Mouse (Mus musculus): ENCODE measurements around the gene Zfp553.

Gene Zfp553

DNA sequence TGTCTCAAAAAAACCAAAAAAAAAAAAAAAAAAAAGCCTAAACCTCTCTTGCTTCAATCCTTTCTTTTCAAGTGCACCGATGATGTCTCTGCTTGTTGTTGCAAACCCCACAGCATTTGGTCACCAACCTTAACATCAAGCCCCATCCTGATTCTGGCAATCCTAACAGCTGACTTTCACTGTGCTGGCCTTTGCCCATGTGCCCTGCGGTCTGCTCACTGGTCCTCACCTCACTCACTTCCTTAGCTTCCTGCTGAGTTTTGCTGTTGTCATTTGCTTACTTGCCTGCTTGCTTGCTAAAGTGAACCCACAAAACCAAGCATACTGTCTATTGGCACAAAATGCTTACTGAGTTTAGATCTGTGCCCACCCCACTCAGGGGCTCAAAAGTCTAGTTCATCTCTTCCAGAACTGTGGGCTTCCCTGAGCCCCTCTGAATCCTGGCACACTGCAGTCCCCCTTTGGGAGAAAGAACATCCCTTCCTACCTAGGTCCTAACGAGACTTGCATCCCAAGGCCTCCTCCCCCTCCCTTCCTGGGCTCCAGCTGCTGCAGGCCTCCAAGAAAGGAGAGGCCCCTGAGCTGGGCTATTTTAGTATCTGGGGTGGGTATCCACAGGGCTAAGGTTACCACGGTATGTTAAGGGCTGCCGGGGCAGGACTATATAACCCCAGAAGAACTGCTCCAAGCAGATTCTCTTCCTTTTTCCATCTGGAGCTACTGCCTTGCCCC lies 21.7 kb upstream of the Zfp553 start:
- no peak for DNase-seq

DNA sequence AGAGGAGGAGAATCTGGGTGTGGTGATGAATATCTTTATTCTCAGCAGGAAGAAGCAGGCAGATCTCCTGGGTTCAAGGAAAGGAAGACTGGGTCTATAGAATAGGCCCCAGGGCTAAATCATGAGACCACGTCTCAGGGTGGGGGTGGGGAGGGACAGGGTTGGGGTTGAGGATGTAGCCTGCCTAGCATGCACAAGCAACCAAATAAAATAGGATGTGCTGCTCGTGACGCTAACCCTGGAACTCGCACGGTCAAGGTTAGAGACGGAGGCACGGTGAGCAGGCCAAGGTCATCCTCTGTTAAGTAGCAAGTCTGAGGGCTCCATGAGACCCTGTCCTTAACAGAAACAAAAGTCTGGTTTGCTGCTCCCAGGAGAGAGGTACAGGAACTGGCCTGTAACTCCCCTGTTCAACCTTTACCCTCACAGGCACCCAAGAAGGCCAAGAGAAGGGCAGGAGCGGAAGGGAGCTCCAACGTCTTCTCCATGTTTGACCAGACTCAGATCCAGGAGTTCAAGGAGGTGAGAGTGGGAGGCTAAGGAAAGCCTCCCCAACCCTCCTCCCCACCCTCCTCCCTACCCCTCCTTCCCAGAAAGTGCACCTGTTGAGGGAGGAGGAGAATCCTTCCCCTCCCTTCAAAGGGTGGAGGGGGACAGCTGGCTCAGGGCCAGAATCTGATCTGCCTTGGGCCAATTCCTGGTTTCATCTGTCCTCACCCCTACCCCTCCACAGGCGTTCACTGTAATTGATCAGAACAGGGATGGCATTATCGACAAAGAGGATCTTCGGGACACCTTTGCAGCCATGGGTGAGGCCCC lies 20.2 kb upstream of the Zfp553 start:
- no peak for DNase-seq

DNA sequence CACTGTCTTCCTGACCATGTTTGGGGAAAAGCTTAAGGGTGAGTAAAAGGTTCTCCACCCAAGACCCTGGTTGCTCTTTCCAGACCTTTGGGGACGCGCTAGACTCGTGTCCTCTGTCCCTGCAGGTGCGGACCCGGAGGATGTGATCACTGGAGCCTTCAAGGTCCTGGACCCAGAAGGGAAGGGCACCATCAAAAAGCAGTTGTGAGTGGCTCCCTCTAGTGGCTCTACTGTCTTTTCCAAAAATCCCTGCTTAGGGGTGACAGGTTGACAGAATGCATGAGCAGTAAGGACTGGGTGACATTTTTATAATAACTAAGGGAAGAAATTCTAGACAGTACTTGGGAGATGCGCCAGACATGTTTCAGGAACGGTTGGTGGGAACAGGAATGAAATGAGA lies 19.4 kb upstream of the Zfp553 start:
- peak; percentile 35 to 49 for DNase-seq

DNA sequence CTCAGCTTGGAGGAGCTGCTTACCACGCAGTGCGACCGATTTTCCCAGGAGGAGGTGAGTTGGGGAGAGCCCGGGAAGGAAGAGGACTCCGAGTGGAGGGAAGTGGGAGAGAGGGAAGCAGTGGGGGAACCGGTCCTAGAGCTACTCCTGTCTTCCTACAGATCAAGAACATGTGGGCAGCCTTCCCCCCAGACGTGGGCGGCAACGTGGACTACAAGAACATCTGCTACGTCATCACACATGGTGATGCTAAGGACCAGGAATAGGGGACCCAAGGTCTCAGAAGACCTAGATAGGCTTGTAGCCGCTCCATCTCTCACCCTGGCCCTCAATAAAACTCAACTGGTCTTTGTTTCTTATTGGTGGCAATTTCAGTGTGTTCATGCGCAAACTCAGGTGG lies 18.9 kb upstream of the Zfp553 start:
- DNase-seq, result no peak

DNA sequence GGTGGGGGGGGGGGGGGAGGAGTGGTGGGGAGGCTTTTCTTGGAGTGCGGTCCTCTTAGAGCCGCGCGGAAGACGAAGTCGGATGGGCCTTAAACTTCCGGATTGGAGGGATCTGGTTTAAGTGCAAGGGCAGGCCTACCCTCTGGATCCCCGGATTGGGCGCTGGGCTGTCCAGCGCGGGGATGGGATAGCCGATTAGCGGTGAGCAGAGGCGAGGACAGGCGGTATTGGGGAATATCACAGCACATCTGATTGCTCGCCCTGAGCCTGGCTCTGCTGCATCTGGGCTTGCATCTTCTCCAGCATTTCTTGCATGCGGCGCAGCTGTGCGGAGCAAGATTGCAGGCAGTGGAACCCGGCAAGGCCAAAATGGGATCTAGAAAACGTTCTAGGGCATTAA lies 18.3 kb upstream of the Zfp553 start:
- no peak for DNase-seq

DNA sequence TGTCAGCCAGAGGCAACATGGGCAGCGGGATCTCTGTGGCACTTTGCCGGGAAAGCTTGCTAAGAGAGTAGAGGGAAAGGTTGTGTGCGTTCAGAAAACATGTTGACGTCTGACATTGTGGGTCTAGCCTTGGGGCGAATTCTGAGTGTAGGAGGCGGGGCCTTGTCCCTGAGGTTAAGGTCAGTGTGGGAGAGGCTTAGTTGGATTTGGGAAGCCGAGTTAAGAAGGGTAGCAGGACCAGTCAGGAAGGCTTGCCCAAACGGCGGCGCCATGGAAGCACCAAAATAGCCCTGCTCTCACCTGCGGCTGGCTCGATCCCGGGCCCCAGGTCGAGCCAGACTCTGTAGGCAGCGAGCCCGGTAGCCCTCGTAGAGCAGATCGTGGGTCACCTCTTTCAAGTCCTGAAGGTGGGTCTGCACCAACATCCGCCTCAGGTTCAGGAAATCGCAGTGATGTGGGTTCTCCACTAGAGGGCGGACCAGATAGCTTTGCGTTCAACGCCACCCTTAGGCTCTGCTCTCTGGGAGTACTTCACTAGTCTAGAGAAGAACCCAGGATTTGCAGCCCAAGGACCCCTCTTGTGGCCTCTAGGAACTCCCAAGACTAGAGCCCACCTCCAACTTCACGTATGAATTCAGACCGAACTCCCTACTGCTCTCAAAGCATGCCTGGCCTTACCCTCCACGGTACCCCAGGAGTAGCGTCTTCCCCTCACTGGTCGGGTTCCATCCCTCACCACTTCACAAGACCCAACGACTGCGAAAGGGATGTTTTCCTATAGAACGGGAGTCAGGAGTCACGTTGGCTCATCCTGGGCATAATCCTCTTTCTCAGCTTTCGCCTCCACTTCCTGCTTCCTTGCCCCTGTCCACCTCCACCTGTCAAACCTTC lies 17.6 kb upstream of the Zfp553 start:
- peak; percentile 64 to 68 for DNase-seq

DNA sequence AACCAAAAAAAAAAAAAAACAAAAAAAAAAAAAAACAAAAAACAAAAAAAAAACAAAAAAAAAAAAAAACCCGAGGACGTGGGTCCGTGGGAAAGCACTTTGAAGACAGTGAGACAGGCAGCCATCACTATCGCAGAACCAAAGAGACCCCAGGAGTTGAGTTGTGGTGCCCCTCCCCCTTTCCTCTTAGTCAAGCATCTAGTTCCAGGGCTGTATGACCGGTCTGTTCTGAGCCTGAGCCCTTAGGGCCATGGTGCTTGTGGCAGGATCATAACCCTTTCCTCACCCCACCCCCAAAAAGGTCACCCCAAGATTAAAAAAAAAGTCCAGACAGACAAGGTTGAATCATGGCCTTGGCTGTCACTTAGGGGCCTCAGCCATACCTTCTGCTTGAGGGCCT lies 16.6 kb upstream of the Zfp553 start:
- DNase-seq, result no peak

DNA sequence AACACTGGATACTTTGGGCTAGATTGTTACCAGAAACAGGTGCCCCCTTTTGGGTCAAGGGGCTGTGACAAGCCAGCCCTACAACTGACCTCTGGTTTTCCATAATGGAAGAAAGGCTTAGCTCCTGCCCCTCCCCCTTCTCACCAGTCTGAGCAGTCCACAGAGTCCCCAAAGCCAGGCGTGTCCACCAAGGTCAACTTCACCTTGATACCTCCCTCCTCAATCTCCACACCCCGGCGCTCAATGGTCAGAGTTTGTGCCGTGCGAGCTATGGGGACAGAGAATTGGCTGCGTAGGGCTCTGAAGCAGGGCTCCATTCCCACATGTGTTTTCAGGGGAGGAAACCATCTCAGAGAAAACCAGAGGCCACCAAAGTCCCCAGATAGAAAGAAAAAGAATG lies 15.4 kb upstream of the Zfp553 start:
- DNase-seq, result no peak

DNA sequence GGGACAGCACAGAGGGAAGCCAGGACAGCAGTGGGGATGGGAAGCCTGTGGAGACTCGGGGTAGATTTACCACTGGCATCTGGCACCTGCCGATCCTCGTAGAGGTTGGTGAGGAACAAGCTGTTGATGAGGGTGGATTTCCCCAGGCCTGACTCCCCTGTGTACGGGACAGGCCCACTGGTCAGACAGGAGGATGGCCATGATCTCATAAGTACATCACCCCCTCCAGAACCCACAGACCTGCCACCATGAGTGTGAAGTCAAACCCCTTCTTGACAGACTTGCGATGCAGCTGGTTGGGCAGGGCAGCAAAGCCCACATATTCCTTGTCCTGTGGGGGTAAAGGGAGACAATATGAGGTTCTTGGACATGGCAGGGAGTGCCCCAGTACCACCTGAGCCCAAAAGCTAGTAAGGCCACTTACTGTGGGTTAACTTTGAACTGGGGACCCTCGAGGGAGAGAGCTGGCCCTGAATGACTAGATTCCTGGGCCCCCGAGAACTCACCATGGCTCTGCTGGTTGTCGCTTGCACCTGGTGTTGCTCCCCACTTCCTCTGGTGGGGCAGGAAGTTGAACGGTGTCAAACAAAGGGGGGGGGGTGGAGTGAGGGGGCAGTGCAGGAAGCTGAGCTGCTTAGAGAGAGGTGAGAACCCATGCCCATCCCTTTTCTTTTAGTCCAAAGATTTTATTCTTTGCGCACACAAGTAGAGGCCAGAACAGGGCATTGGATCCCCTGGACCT lies 14.8 kb upstream of the Zfp553 start:
- DNase-seq, result no peak

DNA sequence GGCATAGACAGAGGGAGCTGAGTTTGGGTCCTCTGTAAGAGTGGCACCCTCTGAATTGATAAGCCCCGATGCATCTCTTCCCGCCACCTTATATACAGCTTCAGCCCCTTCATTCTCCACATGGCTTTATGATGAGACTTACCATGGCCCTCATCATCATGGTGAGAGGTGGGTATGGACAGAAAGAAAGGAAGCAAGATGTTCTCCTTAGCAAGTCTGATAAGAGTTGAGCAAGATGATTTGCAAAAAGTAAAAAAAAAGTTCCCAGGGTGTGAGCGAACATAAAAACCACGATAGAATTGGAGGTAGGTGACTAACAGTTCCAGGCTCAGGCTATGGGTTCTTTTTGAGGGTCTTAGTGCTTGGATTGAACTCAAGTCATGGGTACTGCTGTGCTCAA lies 14.2 kb upstream of the Zfp553 start:
- no peak for DNase-seq

DNA sequence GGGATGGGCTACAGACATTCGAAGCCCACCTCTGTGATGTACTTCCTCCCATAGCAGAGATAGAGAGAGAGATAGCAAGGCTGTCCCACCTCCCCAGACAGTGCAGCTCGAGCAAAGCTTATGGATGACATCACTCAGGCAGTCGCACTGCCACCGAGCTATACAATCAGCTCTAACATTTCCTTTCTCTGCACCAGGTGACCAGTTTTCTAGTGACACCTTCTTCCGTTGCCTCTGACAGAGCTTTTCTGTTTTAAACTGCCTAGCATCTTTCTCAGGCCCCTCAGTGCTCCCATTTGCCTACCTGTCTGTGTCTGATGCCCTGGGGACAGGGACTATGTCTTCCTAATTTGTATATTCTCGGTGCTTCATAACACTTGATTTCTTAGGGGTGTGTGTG lies 12.4 kb upstream of the Zfp553 start:
- DNase-seq, result no peak

DNA sequence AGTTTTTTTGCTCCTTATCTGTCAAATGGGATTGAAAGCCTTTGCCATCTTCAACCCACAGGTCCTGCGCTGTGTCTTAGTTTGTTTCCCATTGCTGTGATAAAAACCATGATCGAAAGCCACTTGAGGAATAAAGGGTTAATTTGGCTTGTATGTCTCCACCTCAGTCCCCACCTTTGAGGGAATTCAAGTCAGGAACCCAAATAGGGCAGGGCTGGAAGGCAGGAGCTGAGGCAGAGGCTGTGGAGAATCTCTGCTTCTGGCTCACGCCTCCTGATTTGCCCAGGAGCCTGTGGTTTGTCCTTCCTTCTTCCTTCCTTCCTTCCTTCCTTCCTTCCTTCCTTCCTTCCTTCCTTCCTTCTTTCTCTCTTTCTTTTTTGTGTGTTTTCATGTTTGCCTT lies 9.8 kb upstream of the Zfp553 start:
- no peak for DNase-seq

DNA sequence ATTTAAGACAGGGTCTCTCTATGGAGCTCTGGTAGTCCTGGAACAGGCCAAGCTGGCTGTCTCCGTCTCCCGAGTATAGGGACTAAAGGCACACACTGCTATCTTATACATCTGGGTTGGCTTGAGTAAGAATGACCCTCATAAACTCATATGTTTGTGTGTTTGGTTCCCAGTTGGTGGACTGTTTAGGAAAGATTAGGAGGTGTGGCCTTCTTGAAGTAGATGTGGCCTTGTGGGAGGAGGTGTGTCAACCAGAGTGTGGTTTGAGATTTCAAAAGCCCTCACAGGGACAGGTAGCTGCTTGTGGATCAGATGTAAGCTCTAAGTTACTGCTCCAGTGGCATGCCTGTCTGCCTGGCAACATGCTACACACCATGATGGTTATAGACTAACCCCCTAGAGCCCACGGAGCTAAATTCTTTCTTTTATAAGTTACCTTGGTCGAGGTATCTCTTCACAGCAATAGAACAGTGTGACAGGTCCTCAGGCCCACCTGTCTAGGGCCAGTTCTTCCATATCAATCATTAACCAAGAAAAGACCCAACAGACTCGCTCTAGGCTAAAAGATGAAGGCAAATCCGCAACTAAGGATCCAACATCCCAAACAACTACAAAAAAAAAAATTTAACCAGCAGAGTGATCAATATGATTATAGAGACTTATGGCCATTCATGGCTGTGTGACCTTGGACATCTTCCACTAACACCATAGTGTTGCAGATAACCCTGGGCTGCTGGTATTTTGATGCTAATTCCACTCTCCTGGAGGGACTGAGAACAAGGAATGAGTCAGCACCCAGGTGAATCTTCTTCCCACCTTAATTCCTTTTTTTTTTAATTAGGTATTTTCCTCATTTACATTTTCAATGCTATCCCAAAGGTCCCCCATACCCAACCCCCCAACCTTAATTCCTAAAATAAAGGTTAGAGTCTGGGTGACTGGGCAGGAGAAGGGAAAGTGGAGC lies 9.1 kb upstream of the Zfp553 start:
- DNase-seq, result no peak

DNA sequence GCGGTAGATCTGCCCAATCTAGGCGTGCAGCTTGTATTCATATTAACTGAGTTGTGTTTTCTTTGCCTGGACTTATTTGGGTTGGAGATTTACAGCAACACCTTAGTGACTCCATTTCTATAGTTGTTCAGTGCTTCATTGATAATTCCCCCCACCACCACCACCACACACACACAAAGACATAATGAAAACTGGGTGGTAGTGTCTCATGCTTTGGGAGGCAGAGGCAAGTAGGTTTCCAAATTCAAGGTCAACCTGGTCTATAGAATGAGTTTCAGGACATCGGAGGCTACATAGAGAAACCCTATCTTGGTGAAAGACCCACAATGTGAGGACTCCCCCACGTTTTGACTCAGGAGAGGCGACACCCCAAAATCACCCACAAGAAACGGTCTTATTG lies 8.2 kb upstream of the Zfp553 start:
- no peak for DNase-seq

DNA sequence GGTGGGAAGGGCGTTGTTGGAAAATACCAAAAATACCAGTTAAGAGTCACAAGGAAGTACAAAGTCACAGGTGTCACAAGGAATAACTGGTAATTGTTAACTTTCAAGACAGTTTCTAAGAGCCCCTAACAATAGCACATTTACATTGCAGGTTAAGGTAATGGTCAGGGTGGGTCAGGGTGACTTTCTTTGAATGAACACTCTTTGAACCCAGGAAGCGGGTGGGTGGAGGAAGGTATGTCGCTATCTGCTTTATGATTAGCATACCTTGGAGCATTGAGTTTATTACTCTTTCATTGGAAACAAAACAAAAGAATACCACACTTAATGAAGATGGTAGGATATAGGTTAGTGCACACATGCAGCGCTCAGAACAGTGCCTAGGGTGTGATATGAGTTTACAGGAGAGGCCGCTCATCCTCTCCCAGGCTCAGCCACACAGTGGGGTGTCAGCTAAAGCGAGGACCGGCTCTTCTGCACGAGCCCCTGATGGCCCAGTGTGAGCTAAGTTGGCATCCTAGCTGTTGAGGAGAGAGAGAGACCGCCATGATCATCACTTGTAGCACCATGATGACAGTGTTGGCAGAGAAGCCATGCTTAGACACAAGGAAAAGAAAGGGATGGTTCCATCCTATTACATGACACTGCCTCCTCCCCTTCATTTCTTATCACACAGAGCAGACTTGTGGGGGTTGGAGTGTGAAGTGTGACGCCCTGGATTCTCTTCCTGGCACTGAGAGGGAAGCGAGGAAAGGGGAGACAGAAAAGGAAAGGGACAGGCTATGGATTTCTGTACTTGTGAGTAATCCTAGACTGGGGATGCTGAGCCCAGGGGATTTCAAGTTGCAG lies 7.5 kb upstream of the Zfp553 start:
- no peak for DNase-seq

DNA sequence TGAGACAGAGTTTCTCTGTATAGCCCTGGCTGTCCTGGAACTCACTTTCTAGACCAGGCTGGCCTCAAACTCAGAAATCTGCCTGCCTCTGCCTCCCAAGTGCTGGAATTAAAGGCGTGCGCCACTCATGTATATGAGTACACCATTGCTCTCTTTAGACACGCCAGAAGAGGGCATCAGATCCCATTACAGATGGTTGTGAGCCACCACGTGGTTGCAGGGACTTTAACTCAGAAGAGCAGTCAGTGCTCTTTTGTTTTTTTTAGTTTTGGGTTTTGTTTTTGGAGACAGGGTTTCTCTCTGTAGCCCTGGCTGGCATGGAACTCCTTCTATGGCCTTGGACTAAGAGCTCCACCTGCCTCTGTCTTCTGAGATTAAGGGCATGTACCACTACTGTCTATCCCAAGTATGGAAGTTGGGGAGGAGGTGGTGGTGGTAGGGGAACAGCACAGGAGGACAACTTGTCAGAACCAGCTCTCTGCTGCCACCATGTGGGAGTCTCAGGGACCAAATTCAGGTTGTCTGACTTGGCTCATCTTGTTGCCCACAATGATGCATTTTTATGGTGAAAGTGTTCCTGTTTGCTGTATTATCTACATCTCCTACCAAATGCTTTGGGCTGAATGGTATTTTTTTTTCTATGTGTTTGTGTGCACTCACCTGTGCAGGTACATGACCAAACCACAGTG lies 4.1 kb upstream of the Zfp553 start:
- peak; percentile 85 to 87 for DNase-seq

DNA sequence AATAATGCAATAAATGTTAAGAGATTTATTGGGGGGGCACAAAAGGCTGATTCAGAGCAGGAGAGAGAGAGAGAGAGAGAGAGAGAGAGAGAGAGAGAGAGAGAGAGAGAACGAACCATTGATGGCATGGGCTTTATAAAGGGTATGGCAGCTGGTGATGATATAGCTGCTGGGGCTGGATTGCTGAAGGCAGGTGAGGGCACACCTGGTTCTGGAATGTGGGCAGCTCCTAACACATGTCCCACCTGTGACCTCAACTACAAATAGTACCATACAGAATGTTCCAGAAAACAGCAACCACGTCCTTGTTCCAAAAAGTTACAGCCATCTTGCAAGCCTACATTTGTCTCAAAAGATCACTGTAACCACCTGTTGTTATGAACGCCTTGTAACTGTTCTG lies 1.5 kb upstream of the Zfp553 start:
- no peak for DNase-seq

DNA sequence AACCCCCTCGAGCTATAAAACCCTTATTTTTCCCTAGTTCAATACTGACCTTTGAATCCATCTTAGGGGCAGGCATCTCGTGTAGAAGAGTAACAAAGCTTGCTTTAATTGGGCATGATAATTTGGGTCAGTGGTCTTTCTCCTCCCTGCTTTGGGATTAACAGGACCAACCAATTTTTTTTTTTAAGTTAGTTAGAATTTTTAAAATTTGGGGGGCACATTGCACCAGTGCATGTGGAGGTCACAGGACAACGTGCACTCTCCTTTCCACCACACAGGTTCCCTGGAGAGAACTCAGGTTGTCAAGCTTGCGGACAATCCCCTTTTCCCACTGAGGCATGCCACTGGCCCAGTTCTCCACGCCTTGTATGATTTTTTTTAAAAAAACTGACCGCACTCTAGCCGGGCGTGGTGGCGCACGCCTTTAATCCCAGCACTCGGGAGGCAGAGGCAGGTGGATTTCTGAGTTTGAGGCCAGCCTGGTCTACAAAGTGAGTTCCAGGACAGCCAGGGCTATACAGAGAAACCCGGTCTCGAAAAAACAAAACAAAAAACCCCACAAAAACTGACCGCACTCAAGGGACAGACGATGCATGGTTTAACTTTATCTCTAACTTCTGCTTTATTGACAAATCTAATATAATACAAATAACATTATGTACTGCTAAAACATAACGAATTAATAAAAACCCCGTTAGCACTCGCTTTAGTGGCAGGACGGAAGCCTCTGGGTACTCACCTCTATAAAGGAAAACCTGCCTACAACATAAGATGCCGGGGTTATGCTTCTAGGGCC lies 837 bp upstream of the Zfp553 start:
- DNase-seq, result no peak

DNA sequence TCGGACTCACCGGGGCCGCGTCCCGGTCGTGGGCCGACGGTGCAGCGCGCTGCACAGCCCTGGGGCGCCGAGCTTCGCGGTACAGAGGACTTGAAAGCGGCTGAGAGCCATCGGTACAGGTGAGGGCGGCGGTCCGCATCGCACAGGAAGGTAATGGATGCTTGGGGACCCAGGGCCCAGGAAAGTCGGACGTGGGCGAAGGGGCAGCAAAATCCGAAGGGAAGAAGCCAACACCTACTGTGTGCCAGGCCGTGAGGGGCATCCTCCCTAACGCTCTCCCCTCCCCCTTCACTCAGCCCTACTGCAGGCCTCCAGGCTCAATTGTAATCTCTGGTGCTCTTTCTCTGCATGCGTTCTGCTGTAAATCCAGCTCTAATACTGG lies 498 bp downstream of the Zfp553 start:
- no peak for DNase-seq
